Mouse (Mus musculus): ENCODE data around the gene Hcn3.
"Not testable (repeated sequence)": the region's sequence is repeated elsewhere in the genome, so short reads cannot be mapped to it uniquely, and the experiment has no call there.

Hcn3 gene

GRCm38 (mm10) chr3:89181749-89182500 is 21.9 kb upstream of the Hcn3 start:
- no peak for DNase-seq (ENCODE audit: low spot score)

GRCm38 (mm10) chr3:89179056-89179455 is 19.1 kb upstream of the Hcn3 start:
- no peak for DNase-seq (ENCODE audit: low spot score)

GRCm38 (mm10) chr3:89178107-89178385 is 18.1 kb upstream of the Hcn3 start:
- DNase-seq (ENCODE audit: low spot score) = no peak

GRCm38 (mm10) chr3:89177242-89178106 is 17.5 kb upstream of the Hcn3 start, which contains the start of gene Scamp3:
TSS of gene Scamp3 (plus strand) at chr3:89177473.
- DNase-seq (ENCODE audit: low spot score) = peak; percentile 87

GRCm38 (mm10) chr3:89176421-89176820 is 16.4 kb upstream of the Hcn3 start:
- DNase-seq (ENCODE audit: low spot score) = no peak

GRCm38 (mm10) chr3:89175544-89175943 is 15.5 kb upstream of the Hcn3 start:
- DNase-seq (ENCODE audit: low spot score) = no peak

- no peak for DNase-seq (ENCODE audit: low spot score)
Measured at GRCm38 (mm10) chr3:89174844-89175243, 14.8 kb upstream of the Hcn3 start.

GRCm38 (mm10) chr3:89166945-89167344 is 6.9 kb upstream of the Hcn3 start:
- DNase-seq (ENCODE audit: low spot score) = no peak

- no peak for DNase-seq (ENCODE audit: low spot score)
Measured at GRCm38 (mm10) chr3:89165268-89165870, 5.4 kb upstream of the Hcn3 start.

GRCm38 (mm10) chr3:89164506-89165267 is 4.7 kb upstream of the Hcn3 start, which contains the start of gene Clk2:
TSS of gene Clk2 (plus strand) at chr3:89164795.
- DNase-seq (ENCODE audit: low spot score) = peak; percentile 71

GRCm38 (mm10) chr3:89163643-89164245 is 3.7 kb upstream of the Hcn3 start:
- no peak for DNase-seq (ENCODE audit: low spot score)

- DNase-seq (ENCODE audit: low spot score) = no peak
Measured at GRCm38 (mm10) chr3:89163123-89163522, 3.1 kb upstream of the Hcn3 start.

GRCm38 (mm10) chr3:89161786-89162185 is 1.8 kb upstream of the Hcn3 start:
- DNase-seq (ENCODE audit: low spot score) = no peak

GRCm38 (mm10) chr3:89161207-89161606 is 1.2 kb upstream of the Hcn3 start:
- DNase-seq (ENCODE audit: low spot score) = not testable (repeated sequence)

- no peak for DNase-seq (ENCODE audit: low spot score)
Measured at GRCm38 (mm10) chr3:89159211-89159610, 785 bp downstream of the Hcn3 start.

GRCm38 (mm10) chr3:89158651-89159050 is 1.3 kb downstream of the Hcn3 start:
- DNase-seq (ENCODE audit: low spot score) = no peak

- no peak for DNase-seq (ENCODE audit: low spot score)
Measured at GRCm38 (mm10) chr3:89156951-89157350, 3.0 kb downstream of the Hcn3 start.

- DNase-seq (ENCODE audit: low spot score) = no peak
Measured at GRCm38 (mm10) chr3:89152084-89152835, 7.7 kb downstream of the Hcn3 start.

GRCm38 (mm10) chr3:89148567-89148966 is 11.4 kb downstream of the Hcn3 start:
- DNase-seq (ENCODE audit: low spot score) = no peak

GRCm38 (mm10) chr3:89147979-89148311 is 12.1 kb downstream of the Hcn3 start:
- DNase-seq (ENCODE audit: low spot score) = no peak
